Mouse (Mus musculus) midbrain, embryonic 13.5 days (tissue): ENCODE measurements around the gene Slc17a9. TPM values are rescaled to one million over a fixed set of nuclear protein-coding genes. Genes with fewer than 3 reads are reported as not detected.

Experiments
- polyA plus RNA-seq: library from polyadenylated mRNA; unstranded; fragments of >200 nt; fragmentation: Nextera tagmentation; extraction: Ambion mirVana; gene quantifications from 2 replicates; pipeline ENCODE4 v1.2.1, GENCODE M21; 2015

Gene Slc17a9
- polyA plus RNA-seq, 1 experiment from 2014 or later, result 0.61 TPM

Other genes starting within 250 kb of the Slc17a9 start
- gene Ntsr1, start 225.3 kb upstream of the Slc17a9 start, polyA plus RNA-seq, result 1.2 and 1.3 TPM in 2 replicates
- 49.2 and 51.9 TPM in 2 replicates for gene Mrgbp, start 144.0 kb upstream of the Slc17a9 start, polyA plus RNA-seq
- gene Ogfr, start 136.0 kb upstream of the Slc17a9 start, polyA plus RNA-seq, result 89.5 and 95.8 TPM in 2 replicates
- gene Col9a3, start 127.5 kb upstream of the Slc17a9 start, polyA plus RNA-seq, result 17.5 and 17.9 TPM in 2 replicates
- gene Tcfl5, start 82.6 kb upstream of the Slc17a9 start, polyA plus RNA-seq, result 0.09 and 0.15 TPM in 2 replicates
- gene Dido1, start 15.3 kb upstream of the Slc17a9 start, polyA plus RNA-seq, result 33.9 and 36.3 TPM in 2 replicates
- 56.3 and 61.1 TPM in 2 replicates for gene Gid8, start 15.1 kb upstream of the Slc17a9 start, polyA plus RNA-seq
- gene Bhlhe23, start 51.6 kb downstream of the Slc17a9 start, polyA plus RNA-seq, result 18.7 and 25.0 TPM in 2 replicates
- 37.7 and 47.2 TPM in 2 replicates for gene Ythdf1, start 195.7 kb downstream of the Slc17a9 start, polyA plus RNA-seq
- gene Birc7, start 203.8 kb downstream of the Slc17a9 start, polyA plus RNA-seq, result 0.27 and 0.55 TPM in 2 replicates
- 94.0 and 101 TPM in 2 replicates for gene Nkain4, start 229.4 kb downstream of the Slc17a9 start, polyA plus RNA-seq
- 98.9 and 103 TPM in 2 replicates for gene Arfgap1, start 242.0 kb downstream of the Slc17a9 start, polyA plus RNA-seq